Mouse (Mus musculus) erythroblast, embryonic 14.5 days (primary cell): ENCODE measurements around the gene Accs.

Experiments
- GATA1 ChIP-seq: IDR thresholded peaks from 2 replicates; pipeline ENCODE4 v1.6.1; 2012; ENCODE audit warnings: low read length, inconsistent platforms, mixed read lengths
- TAL1 ChIP-seq: IDR thresholded peaks from 3 replicates; pipeline ENCODE4 v1.6.1; 2012; ENCODE audit warnings: low read length, inconsistent platforms, mixed read lengths

DNA sequence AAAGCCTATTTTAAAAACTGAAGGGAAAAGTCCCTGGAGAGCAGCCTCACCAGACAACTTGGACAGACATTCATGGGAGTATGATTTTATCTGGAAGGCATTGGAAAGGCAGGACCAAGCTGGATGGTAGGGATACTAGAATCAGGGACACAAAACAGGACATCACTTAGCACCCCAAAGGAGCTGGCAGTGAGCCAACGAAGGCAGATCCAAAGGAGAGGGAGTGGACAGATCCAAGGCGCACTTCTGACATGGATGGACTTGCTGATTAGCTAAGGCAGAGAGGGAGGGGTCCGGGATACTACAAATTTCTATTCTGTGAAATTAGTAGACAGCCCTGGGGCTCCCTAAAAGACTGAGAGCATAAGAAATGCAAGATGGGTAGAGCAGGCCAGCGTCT, 44.2 kb downstream of the Accs start:
- no peak for TF ChIP-seq TAL1
- TF ChIP-seq GATA1 = no peak
